In genomic region chr3:136822431-136822830, GRCm38 (mm10) we compare ENCODE assay signal across 21 mouse cellular contexts.
"Had no signal": no experiment of that assay in that cellular context is flagged by ENCODE, and none has a peak within 500 bp of the region (broad histone marks: within the 10 kb centered on the region; RNA-seq: fewer than 3 reads in every experiment).

No protein-coding gene starts in this region.

- H3K9ac ChIP-seq: heart, embryonic 12.5 days; hindbrain, embryonic 12.5 days; hindbrain, embryonic 14.5 days; intestine, embryonic 15.5 days; limb, embryonic 13.5 days; limb, embryonic 15.5 days; liver, embryonic 12.5 days; liver, embryonic 14.5 days had no signal

- H3K4me3 ChIP-seq: heart, embryonic 10.5 days; heart, embryonic 12.5 days; hindbrain, embryonic 10.5 days; hindbrain, embryonic 12.5 days; intestine, embryonic 15.5 days; left cerebral cortex, adult 2 months; limb, embryonic 13.5 days; limb, embryonic 15.5 days; liver, embryonic 12.5 days had no signal

- H3K9me3 ChIP-seq: heart, embryonic 10.5 days; hindbrain, embryonic 10.5 days; hindbrain, embryonic 12.5 days; intestine, embryonic 15.5 days; limb, embryonic 13.5 days; limb, embryonic 15.5 days; liver, embryonic 12.5 days had no signal

- H3K36me3 ChIP-seq: hindbrain, embryonic 12.5 days; intestine, embryonic 15.5 days; limb, embryonic 13.5 days; limb, embryonic 15.5 days had no signal

- DNase-seq: gastrocnemius, postnatal 14 days; gastrocnemius, postnatal 36 days; heart, adult 18-20 months; heart, postnatal 10 days; heart, postnatal 4 days; kidney, adult 18-20 months; kidney, adult 8-10 months; kidney, postnatal 10 days; kidney, postnatal 25 days; kidney, postnatal 4 days had no signal

- H3K4me1 ChIP-seq: heart, embryonic 10.5 days; hindbrain, embryonic 10.5 days; hindbrain, embryonic 12.5 days; intestine, embryonic 15.5 days; limb, embryonic 13.5 days; liver, embryonic 12.5 days had no signal

- H3K27me3 ChIP-seq: heart, embryonic 12.5 days; hindbrain, embryonic 12.5 days; intestine, embryonic 15.5 days; limb, embryonic 13.5 days; limb, embryonic 15.5 days; liver, embryonic 12.5 days had no signal

- H3K27ac ChIP-seq: heart, embryonic 10.5 days; hindbrain, embryonic 10.5 days; hindbrain, embryonic 12.5 days; hindbrain, embryonic 14.5 days; intestine, embryonic 15.5 days; left cerebral cortex, adult 2 months; limb, embryonic 13.5 days; limb, embryonic 15.5 days; liver, embryonic 12.5 days; liver, embryonic 14.5 days had no signal
